Mouse (Mus musculus): Measurements from ENCODE around the gene Racgap1. TPM values are rescaled to one million over a fixed set of nuclear protein-coding genes. Genes with fewer than 3 reads are reported as not detected.

Gene Racgap1
- polyA plus RNA-seq, 1 experiment from 2014 or later: 214 TPM

DNA sequence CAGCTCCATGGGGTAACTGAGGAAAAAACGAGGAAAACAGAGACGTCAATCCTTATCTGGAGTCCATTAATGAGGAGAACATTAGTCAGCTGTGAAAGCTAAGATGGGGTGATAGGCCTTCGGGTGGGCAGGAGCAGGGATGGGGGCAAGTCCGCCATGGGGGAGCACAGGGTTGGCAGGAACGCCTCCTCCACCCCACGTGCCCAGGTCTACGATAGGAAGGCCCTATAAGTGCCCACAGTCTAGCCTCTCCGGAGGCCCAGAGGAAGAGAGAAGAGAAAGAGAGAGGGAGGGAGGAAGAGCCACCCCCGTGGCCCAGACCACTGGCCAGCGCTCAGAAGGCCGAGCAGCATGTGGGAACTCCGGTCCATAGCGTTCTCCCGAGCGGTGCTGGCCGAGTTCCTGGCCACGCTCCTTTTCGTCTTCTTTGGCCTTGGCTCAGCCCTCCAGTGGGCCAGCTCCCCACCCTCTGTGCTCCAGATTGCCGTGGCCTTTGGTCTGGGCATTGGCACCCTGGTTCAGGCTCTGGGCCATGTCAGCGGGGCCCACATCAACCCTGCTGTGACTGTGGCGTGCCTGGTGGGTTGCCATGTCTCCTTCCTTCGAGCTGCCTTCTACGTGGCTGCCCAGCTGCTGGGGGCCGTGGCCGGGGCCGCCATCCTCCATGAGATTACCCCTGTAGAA, 72.5 kb downstream of the Racgap1 start, which contains the start of gene Aqp2:
TSS of gene Aqp2 (plus strand) at position 254 of the 684 bp plus-strand sequence.
- H3K27ac ChIP-seq (ENCODE audit: low read depth, low read length): no peak within 1 kb of the TSS
- H3K4me1 ChIP-seq (ENCODE audit: control insufficient read depth, insufficient read depth, low read length): peaks cover under 1% of the 10 kb centered on the region
- ATAC-seq (ENCODE audit: low FRiP score) (no peak), DNase-seq (ENCODE audit: low spot score, missing footprints) (no peak)
- H3K36me3 ChIP-seq (ENCODE audit: control insufficient read depth, insufficient read depth, low read length): no peaks in the 10 kb centered on the region
- no peak within 1 kb of the TSS for H3K9ac ChIP-seq (ENCODE audit: low read length)
- H3K9me3 ChIP-seq (ENCODE audit: control insufficient read depth, low read length): no peaks in the 10 kb centered on the region
- 88% methylated on average over 26 of the region's 26 CpGs for WGBS
- H3K4me2 ChIP-seq: no peak within 1 kb of the TSS
- no peak within 1 kb of the TSS for H3K4me3 ChIP-seq (ENCODE audit: low read depth, low read length)
- H3K27me3 ChIP-seq (ENCODE audit: control insufficient read depth, insufficient read depth, low read length): peaks cover 25% of the 10 kb centered on the region

Other genes starting within 250 kb of the Racgap1 start
- gene Nckap5l, start 193.9 kb downstream of the Racgap1 start, polyA plus RNA-seq (2014; fragmentation: Nextera tagmentation; extraction: Ambion mirVana): 8.0 and 9.4 TPM in 2 replicates
- gene Bcdin3d, start 176.9 kb downstream of the Racgap1 start, polyA plus RNA-seq (2014; fragmentation: Nextera tagmentation; extraction: Ambion mirVana): 19.5 and 19.7 TPM in 2 replicates
- gene Faim2, start 123.5 kb downstream of the Racgap1 start, polyA plus RNA-seq (2014; fragmentation: Nextera tagmentation; extraction: Ambion mirVana): 0.81 and 1.1 TPM in 2 replicates
- gene Aqp2, start 72.6 kb downstream of the Racgap1 start, polyA plus RNA-seq (2014; fragmentation: Nextera tagmentation; extraction: Ambion mirVana): not detected in 2 replicates
- 0.37 and 0.38 TPM in 2 replicates for gene Aqp5, start 60.9 kb downstream of the Racgap1 start, polyA plus RNA-seq (2014; fragmentation: Nextera tagmentation; extraction: Ambion mirVana)
- 0.11 and 0.22 TPM in 2 replicates for gene Aqp6, start 50.3 kb downstream of the Racgap1 start, polyA plus RNA-seq (2014; fragmentation: Nextera tagmentation; extraction: Ambion mirVana)
- 10.5 and 11.4 TPM in 2 replicates for gene Asic1, start 18.7 kb upstream of the Racgap1 start, polyA plus RNA-seq (2014; fragmentation: Nextera tagmentation; extraction: Ambion mirVana)
- 111 and 113 TPM in 2 replicates for gene Smarcd1, start 50.5 kb upstream of the Racgap1 start, polyA plus RNA-seq (2014; fragmentation: Nextera tagmentation; extraction: Ambion mirVana)
- not detected in 2 replicates for gene Gm17349, start 53.8 kb upstream of the Racgap1 start, polyA plus RNA-seq (2014; fragmentation: Nextera tagmentation; extraction: Ambion mirVana)
- 0.14 and 0.18 TPM in 2 replicates for gene Gpd1, start 65.9 kb upstream of the Racgap1 start, polyA plus RNA-seq (2014; fragmentation: Nextera tagmentation; extraction: Ambion mirVana)
- 135 and 140 TPM in 2 replicates for gene Cox14, start 74.0 kb upstream of the Racgap1 start, polyA plus RNA-seq (2014; fragmentation: Nextera tagmentation; extraction: Ambion mirVana)
- 57.8 and 59.6 TPM in 2 replicates for gene Cers5, start 121.2 kb upstream of the Racgap1 start, polyA plus RNA-seq (2014; fragmentation: Nextera tagmentation; extraction: Ambion mirVana)
- 22.0 and 25.9 TPM in 2 replicates for gene Lima1, start 223.8 kb upstream of the Racgap1 start, polyA plus RNA-seq (2014; fragmentation: Nextera tagmentation; extraction: Ambion mirVana)

All from midbrain, embryonic 11.5 days (tissue).